Mouse (Mus musculus) spleen, embryonic (tissue): ENCODE results near the gene Ranbp3.

Experiments
- CTCF ChIA-PET: fragments of 350-600 bp; sonication (Branson Sonifier 250); formaldehyde crosslinking; loops from one replicate; lab custom pipeline; 2022; lab: Charles Lee

Ranbp3 gene

DNA sequence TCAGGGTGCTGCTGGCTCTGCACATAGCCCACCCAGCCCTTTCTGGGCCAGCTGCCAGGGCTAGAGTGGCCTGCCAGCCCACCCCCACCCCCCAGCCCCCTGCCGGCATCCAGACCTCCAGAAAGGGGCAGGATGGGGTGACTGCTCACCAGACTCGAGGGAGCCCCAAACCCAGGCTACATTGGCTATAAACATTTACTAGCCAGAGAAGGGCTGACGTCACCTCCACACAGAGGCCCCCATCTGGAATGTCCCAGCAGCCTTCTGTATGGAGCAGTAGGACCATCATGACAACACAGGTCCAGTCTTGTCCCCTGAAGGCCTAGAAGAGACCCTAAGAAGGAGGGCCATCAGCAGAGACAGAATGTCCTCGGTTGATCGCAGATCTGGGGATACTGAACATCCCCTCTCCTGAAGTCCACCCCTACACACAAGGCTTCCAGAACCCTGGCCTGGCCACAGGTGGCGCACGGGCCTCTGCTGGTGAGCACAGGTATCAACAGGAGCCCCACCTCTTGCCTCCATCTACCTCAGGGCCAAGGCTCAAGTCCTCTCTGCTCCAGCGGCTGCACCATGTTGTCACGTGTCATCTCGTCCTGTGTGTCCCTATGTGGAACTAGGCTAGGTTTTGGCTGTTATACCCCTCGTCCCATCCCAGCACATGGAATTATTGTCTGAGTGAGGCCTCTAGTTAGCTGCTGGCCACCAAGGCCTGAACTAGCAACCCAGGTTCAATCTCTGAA, 50.5 kb downstream of the Ranbp3 start:
- CTCF ChIA-PET, result interaction anchor here (0.5 kb wide), 1 partner anchor 156 kb away, joined by 5 read pairs; no protein-coding TSS in a partner anchor

DNA sequence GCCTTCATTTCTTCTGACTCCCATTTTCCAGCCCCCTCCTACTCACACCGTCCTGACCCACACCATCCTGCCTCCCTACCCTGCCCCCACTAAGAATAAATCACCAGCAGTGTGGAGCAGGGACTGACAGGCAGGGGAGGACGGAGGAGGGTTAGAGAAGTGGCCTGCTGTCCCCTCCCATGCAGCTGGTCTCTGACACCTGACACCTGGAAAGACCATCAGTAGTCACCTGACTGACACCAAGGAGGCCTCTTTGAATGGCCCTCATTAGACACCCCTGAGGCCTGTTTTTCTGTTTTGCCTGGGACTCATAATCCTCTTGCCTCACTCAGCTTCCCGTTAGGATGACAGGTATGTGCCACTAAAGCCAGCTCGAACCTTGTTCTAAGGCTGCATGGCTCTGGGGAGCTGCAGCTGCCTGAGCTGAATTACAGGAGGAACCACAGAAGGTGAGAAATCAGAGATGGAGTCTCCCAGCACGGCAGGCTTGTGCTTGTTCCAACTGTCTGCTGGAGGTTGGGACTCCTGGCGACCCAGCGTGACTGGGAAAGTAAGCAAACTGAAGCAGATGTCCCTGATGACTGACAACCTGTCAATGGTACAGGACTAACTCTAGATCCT, 54.0 kb downstream of the Ranbp3 start:
- CTCF ChIA-PET, result no interaction called here

DNA sequence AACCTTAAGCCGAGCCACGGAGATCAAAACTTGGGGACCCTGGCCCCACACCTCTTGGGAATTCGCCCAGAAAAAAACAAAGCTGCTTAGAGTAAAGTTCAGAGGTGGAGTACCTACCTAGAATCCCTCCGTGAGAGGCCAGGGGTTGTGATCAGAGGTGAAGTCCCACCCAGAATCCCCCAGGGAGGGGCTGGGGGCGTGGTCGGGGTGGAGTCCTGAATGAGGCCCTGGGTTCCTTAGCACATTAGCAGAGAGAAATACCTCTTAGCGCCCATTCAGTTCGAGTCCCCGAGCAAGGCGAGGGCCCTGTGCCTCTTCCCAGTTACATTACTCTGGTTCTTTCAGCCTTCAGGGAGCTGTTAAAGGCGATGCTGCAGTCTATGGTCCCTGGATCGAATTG, 54.6 kb downstream of the Ranbp3 start:
- CTCF ChIA-PET, result no interaction called here

DNA sequence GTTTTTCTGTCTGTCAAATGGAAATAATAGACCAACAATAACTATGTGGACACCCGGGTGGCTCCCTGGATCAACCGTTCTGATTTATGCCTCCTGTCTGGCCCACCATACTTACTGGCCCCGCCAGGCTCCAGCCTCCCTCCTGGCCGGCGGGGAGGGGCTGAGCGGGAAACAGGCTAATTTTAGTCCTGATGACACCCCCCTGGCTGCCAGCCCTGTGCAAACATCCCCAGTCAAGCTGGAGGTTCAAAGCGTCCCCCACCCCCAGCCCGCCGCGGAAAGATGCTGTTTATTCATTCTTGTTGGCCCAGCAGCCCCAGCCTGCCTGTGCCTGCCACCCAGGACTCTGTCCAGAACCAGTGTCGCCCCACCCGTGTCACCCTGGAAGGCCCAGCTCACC, 55.0 kb downstream of the Ranbp3 start:
- CTCF ChIA-PET, result no interaction called here

DNA sequence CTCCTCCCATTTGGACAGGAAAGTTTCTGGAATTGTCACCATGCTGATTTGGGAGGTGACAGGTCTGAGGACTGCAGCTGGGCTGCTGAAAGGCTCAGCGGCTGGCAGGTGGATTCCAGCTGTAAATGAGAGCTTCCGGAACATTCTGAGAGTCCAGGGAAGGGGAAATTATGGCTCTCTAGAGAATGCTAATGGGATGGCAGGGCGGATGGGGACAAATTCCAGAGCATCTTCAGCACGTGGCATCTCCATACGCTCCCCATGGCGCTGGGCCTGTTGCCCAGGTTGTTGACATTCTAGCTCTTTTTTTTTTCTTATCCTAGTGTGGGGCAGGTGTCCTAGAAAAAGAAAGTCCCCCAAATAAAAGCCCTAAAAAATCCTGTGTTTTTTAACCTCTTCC, 56.1 kb downstream of the Ranbp3 start:
- CTCF ChIA-PET, result no interaction called here

DNA sequence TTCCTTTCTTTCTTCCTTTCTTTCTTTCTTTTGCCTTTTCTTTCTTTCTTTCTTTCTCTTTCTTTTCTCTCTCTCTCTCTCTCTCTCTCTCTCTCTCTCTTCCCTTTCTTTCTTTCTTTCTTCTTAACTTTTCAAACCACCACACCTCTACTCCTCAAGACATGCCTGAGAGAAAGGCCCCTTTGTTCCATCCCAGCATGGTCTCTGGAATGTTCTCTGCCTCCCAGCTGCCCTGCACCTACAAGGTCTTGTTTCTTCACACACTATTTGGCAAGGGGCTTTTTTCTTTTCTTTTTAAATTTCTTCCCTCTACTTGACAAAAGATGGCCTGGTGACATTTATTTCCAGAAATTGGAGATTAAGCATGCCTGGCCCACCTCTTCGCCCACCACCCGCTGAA, 56.6 kb downstream of the Ranbp3 start:
- CTCF ChIA-PET, result interaction anchor here (0.7 kb wide), 1 partner anchor 311 kb away, joined by 18 read pairs; no protein-coding TSS in a partner anchor

DNA sequence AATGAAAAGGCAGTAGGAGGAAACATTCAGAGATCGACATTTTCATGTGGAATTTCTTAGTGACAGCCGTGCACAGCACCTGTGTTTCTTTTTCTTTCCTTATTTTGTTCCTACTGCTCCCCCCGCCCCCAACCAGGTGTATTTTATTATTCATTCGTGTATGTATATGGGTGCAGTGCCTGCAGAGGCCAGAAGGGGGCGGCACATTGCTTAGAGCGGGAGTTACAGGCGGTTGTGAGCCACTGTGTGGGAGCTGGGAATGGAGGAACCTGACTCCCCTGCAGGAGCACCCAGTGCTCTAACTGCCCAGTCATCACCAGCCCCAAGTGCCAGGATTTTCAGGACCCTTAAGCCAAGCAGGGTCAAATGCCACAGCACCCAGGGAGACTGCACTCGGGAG, 63.4 kb downstream of the Ranbp3 start:
- CTCF ChIA-PET, result no interaction called here

DNA sequence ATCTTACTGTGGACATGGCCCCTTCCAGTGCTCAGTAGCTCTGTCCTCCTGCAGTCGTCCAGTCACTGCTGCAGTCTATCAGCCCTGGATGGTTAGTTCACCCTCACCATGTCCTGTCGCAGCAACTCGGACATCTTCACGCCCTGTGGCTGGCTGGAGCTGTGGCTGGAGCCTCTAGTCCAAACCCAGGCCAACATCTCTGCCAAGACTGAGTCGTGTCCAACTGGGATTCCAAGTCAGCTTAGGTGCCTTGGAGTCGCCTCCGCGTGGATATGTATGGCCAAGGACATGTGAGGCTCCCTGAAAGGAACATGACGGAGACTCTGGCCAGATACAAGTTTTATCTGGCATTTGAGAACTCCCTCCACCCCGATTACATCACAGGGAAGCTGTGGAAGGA, 65.1 kb downstream of the Ranbp3 start:
- CTCF ChIA-PET, result no interaction called here

DNA sequence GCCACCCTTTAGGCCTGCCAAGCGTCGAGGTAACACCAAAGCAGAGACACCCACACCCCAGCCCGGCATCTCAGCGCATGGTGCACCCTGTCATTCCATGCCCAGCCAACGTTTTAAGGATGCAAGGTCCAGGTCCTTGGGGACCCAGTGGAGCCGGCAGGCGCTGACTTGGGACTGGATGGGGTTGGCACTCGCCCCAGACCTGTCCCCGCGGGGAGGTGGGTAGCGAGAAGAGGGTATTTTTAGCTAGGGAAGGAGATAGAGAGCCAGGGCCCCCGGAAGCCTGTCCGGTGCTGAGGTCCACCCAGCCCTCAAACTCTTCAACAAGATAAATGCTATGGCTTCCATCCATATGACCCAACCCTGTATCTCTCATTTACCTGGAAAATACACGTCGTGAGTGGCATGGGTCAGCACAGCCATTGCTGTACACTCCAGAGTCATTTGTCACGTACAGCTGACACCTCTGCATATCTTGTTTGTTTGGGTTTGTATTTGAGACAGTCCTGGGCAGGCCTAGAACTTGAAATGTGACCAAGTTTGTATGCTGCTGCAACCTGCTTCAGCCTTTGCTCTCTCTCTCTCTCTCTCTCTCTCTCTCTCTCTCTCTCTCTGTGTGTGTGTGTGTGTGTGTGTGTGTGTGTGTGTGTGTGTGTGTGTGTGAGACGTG, 67.2 kb downstream of the Ranbp3 start:
- CTCF ChIA-PET, result no interaction called here

DNA sequence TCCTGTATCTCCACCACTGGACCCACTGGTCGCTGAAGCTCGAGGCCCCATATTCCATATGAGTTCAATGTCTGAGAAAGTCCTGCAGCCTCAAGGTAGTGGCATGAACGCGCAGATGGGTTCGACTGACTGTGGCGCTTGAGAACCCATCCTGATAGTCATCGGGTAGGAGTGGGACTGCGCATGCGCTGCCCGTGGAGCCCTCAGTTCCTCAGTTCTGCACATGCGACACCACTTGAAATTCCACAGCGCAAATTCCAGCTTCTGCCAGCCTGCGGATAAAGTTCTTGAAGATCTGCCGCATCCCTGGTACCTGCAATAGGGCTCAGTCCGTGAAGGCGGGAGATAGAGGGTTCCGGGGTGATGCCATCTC, 67.7 kb downstream of the Ranbp3 start:
- CTCF ChIA-PET, result no interaction called here

DNA sequence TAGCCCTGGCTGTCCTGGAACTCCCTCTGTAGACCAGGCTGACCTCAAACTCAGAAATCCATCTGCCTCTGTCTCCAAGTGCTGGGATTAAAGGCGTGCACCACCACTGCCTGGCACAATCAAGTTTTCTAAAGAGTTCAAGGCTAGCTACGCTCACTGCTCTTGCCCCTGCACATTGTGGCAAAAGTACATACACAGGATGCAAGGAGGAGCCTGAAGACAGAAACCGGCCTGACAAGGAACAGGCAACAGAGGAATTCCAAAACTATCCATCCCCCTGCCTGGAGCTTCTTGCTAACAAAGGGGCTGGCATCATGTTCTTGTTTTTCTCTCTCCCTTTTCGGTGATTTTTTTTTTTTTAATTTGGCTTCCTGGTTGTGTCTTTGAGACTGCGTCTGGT, 71.1 kb downstream of the Ranbp3 start:
- CTCF ChIA-PET, result no interaction called here

DNA sequence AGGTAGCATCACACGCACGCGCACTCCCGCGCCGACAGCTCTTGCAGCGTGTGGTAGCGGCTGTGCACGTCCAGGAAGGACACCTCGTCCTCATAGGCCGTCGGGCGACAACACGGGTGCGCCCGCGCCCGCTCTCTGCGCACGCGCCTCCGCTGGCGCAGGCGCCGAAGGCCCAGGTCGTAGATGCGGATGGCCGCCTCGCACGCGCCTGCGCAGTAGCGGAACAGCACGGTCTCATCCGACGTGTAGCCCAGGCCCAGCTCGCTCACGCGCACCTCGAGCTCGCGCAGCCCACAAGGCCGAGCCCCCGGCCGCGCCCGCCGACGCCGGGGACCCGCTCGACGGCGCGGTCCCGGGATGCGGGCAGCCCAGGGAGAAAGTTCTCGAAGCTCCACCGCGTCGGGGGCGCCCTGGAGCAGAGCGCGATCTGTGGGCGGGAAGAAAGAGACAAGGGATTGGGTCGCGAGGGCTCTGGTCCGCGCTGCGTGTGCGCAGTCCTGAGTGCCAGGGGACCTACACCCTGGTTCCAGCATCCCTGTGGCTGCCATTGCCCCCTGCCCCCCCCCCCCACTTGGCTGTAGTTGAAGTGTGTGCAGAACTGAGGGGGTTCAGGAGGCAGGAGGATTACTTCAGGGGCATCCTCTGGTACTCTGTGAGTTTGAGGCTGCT, 78.4 kb downstream of the Ranbp3 start:
- CTCF ChIA-PET, result no interaction called here

DNA sequence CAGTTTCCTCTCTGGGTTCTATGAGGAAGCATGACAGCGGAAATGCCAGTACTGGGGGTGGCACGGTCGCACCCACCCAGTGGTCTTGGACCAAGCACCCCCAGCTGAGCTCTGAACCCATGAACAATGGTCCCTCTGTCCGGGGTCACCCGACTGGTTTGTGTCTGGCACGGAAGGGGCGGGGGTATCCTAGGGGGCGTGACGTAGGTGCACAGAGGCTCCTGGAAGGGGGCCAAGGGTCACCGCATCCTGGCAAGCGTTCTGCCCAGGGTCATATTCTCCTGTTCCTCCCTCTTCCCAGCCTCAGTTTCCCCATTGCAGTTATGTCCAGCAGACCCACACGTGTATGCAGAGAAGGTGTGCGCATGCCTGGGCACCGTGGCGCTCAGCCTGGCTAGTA, 80.4 kb downstream of the Ranbp3 start:
- CTCF ChIA-PET, result no interaction called here

DNA sequence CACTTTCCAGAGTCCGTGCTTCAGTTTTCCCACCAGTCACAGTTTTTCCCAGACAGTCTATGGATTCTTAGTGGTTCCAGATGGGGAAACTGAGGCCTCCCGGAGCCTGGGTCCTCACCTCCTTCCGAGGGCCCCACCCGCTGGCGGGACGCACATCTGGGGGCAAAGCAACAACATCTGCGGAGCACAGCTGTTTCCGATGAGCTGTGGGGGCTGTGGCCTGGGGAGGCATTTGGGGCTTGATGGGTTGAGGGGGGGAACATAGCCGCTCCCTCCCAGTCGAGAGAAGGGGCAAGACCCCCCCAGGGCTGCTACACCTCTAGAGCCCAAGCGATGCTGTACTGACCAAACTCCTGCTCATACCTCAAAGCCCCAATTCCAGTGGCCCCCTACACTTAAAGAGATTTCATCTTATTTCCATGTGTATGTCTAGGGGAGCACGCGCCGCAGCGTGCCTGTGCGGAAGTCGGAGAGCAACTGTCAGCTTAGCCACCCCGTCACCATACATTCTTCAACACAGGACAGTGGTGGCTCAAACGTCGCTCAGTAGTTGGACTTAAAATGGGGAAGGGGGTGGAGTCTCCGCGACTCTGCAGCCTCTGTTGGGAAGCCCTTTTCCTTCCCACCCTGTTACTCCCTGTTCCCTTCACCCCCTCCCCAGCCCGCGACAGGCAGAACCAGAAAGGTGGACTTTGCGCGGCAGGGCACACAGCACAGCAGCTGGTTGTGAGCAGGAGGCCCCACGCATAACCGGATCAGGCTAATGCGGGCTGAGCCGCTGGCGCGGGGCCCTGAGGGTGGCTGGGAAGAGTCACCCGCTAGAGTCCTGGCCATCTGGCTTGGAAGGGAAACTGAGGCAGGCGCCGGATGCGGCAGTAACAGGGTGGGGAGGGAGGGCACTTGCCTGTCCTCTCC, 81.4 kb downstream of the Ranbp3 start:
- CTCF ChIA-PET, result no interaction called here

DNA sequence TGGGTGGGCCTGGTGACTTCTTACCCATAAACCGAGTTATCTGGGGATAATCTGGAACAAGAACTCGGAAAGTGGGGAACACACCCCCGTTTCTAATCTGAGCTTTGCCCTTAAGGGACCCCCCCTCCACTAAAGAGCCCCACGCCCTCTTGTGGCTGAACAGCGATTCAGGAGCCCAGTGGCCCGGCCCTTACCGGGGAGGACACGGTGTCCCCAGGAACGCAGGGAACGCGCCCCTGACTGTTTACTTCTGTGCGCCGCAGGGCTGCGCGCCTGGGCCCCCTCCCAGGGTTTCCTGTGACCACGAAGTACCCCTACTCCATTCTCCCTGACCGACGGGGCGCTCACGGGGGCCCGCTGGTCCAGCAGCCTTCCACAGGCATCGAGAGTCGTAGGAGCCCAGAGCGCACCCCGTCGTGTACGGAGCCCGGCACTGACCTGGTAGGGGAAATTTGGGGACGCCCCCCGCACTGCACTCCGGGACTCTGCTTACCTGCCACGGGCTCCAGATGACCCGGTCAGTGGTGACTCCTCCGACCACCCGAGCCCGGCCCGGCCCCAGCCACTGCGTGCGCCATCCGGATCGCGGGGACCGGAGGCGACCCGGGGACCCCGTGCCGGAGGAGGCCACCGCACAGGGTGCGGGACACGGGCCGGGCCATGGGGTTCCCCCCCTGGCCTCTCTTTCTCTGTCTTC, 83.8 kb downstream of the Ranbp3 start:
- CTCF ChIA-PET, result no interaction called here

DNA sequence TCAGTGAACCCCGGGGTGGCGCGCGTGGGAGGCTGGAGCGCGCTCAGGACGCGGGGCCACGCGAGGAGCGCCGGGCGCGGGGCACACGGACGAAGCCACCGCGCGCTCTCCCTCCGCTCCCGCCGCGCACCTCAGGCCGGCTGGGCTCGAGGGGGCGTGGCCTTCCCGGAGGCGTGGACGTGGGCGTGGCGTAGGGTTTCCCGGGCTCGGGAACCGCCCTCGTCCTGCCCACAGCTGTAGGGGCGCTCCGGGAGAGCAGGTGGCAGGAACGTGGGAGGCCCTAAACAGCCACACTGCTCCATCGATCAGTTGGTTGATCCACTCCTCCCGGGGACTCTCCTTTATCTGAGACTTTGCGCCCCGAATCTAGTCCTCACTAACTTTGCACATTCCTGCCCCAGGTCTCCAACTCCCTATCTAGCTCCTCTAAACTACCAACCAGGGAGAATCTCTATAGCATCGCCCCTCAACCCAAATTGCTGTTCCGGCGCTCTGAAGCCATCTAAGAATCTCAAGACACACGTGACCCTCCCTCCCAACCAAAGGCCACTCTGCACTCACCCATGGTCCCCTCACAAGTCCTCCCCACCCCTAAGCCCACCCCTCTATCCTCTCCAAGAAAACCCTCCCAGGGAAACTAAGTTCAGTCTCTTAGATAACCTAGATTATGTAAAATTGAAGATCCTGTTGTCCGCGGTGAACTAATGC, 84.5 kb downstream of the Ranbp3 start, which contains the start of gene Nrtn:
TSS of gene Nrtn (minus strand) at position 115 of the 708 bp plus-strand sequence.
- CTCF ChIA-PET, result interaction anchor here (0.7 kb wide), 1 partner anchor 51 kb away, joined by 3 read pairs; no protein-coding TSS in a partner anchor

DNA sequence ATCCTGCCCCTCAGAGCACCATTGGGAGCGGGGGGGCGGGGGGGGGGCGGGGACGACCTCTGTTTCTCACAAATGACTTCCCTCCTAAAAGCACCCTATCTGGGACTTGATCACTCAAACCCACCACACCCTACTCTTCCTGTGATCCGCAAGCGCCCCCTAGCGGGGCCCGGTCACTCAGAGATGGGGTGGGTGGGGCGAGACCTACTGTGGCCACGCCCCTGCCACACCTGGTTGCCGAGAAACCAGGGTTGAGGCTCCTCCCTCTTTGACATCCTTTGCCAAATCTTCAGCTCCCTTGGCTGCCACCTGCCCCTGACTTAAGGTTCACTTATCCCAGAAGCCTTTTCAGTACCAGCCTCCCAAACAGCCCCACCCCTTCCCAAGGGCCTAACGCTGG, 85.0 kb downstream of the Ranbp3 start:
- CTCF ChIA-PET, result no interaction called here

DNA sequence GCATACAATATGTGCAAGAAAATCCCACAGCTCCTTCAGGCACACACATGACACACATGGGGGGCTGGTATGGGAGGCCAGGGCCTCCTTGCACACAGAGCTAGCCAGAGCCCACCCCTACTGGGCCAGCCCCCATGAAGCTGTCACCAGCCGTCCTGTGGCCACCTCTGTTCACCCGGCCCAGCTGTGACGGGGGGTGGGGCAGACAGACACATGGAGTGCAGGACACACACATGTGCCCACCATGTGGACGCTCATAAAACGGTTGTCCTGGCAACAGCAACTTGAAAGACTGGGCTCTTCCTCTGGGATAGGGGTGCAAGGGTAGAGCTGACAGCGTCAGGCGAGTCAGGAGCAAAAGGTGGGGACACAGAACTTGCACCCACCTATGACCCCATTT, 86.2 kb downstream of the Ranbp3 start:
- CTCF ChIA-PET, result no interaction called here

DNA sequence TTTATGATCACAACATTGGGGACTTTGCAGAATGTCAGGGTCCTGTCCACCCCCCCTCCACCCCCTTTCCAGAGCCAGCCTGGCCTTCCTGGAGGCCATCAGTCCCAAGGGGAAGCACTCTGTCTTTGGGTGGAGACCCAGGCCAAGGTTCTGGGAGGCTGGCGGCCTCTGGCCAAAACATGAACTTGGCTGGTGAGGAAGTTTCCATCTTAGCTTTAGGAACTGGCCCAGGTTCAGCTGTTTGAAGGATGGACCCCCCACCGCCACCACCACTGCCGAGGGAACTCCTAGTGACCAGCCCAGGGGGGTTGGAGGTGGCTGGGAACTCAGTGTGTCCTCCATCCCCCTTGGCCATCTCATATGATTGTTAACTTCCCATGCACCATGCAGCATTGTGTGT, 88.0 kb downstream of the Ranbp3 start:
- CTCF ChIA-PET, result interaction anchor here (0.7 kb wide), 1 partner anchor 26 kb away, joined by 4 read pairs; no protein-coding TSS in a partner anchor
